ENCODE assay signal across 8 mouse cellular contexts in genomic region chr4:32532079-32532478, GRCm38 (mm10).
DNase-seq lines count a peak whose midpoint lies in the region; ATAC-seq and TF ChIP-seq lines count a peak whose summit lies in the region.
"Had no signal": no experiment of that assay in that cellular context is flagged by ENCODE, and none has a peak within 500 bp of the region (broad histone marks: within the 10 kb centered on the region; RNA-seq: fewer than 3 reads in every experiment).

No protein-coding gene starts in this region.

- H3K27me3 ChIP-seq in lung, embryonic 14.5 days (ENCODE audit: insufficient read depth, low read length), result no peaks in the 10 kb centered on the region
- H3K27me3 ChIP-seq in forebrain, embryonic 15.5 days, result no peaks in the 10 kb centered on the region
- H3K27me3 ChIP-seq in limb, embryonic 15.5 days, result no peaks in the 10 kb centered on the region
- no peaks in the 10 kb centered on the region for H3K27me3 ChIP-seq in stomach, embryonic 15.5 days (replicated peaks)

- H3K36me3 ChIP-seq in lung, embryonic 14.5 days (ENCODE audit: insufficient read depth), result no peaks in the 10 kb centered on the region
- H3K36me3 ChIP-seq in forebrain, embryonic 15.5 days, result no peaks in the 10 kb centered on the region
- no peaks in the 10 kb centered on the region for H3K36me3 ChIP-seq in limb, embryonic 15.5 days
- H3K36me3 ChIP-seq in stomach, embryonic 15.5 days, result no peaks in the 10 kb centered on the region

- H3K27ac ChIP-seq in lung, embryonic 14.5 days (ENCODE audit: low read depth), result peak overlapping the region; percentile 63; the same call in 1 of the 2 replicates
- H3K27ac ChIP-seq in forebrain, embryonic 15.5 days (replicated peaks), result peak overlapping the region; percentile 88
- H3K27ac ChIP-seq in limb, embryonic 15.5 days, result peak overlapping the region; percentile 61
- peak overlapping the region; percentile 45; the same call in 1 of the 2 replicates for H3K27ac ChIP-seq in stomach, embryonic 15.5 days

- peak overlapping the region; percentile 56 for H3K4me2 ChIP-seq in lung, embryonic 14.5 days
- peak overlapping the region; percentile 41 for H3K4me2 ChIP-seq in forebrain, embryonic 15.5 days (replicated peaks)
- peak overlapping the region; percentile 53 for H3K4me2 ChIP-seq in limb, embryonic 15.5 days
- H3K4me2 ChIP-seq in stomach, embryonic 15.5 days, result peak overlapping the region; percentile 42; the same call in 1 of the 2 replicates

- no peak overlapping the region for H3K9ac ChIP-seq in lung, embryonic 14.5 days
- H3K9ac ChIP-seq in forebrain, embryonic 15.5 days (replicated peaks), result peak overlapping the region; percentile 24; the same call in 1 of the 2 replicates
- no peak overlapping the region for H3K9ac ChIP-seq in limb, embryonic 15.5 days
- no peak overlapping the region for H3K9ac ChIP-seq in stomach, embryonic 15.5 days

- H3K4me3 ChIP-seq in lung, embryonic 14.5 days (ENCODE audit: low read depth, low read length), result no peak overlapping the region
- H3K4me3 ChIP-seq in forebrain, embryonic 15.5 days, result no peak overlapping the region
- no peak overlapping the region for H3K4me3 ChIP-seq in limb, embryonic 15.5 days
- no peak overlapping the region for H3K4me3 ChIP-seq in stomach, embryonic 15.5 days (replicated peaks)
- H3K4me3 ChIP-seq: megakaryocyte, embryonic 14.5 days had no signal

- peaks cover 5% of the 10 kb centered on the region; the same call in 1 of the 2 replicates for H3K4me1 ChIP-seq in lung, embryonic 14.5 days (ENCODE audit: insufficient read depth)
- peaks cover 58% of the 10 kb centered on the region for H3K4me1 ChIP-seq in forebrain, embryonic 15.5 days
- peaks cover 29% of the 10 kb centered on the region for H3K4me1 ChIP-seq in limb, embryonic 15.5 days
- H3K4me1 ChIP-seq in stomach, embryonic 15.5 days, result peaks cover 7% of the 10 kb centered on the region; the same call in 1 of the 2 replicates

- no peak for TF ChIP-seq CTCF in lung, embryonic 14.5 days (IDR thresholded peaks at IDR 0.05; ENCODE audit: low read depth)

- 42% methylated on average over 8 of the region's 8 CpGs for WGBS in lung, embryonic 14.5 days
- WGBS in forebrain, embryonic 15.5 days, result 37% methylated on average over 8 of the region's 8 CpGs
- WGBS in limb, embryonic 15.5 days, result 38% methylated on average over 8 of the region's 8 CpGs
- WGBS in stomach, embryonic 15.5 days, result 48% methylated on average over 8 of the region's 8 CpGs

- peak; percentile 30 for DNase-seq in lung, embryonic 14.5 days
- no peak for DNase-seq in lung, adult 18-20 months
- no peak for DNase-seq in adrenal gland, adult (ENCODE audit: inconsistent age in 2 of 2, low spot score in 1 of 2)
- DNase-seq in kidney, adult 9 months, result no peak

- no peak for ATAC-seq in lung, embryonic 14.5 days (ENCODE audit: insufficient read depth)
- no peak for ATAC-seq in forebrain, embryonic 15.5 days (replicated peaks)
- no peak for ATAC-seq in limb, embryonic 15.5 days (ENCODE audit: insufficient number of reproducible peaks, low FRiP score, low TSS enrichment, low read depth)
- ATAC-seq in stomach, embryonic 15.5 days (ENCODE audit: insufficient read depth, low FRiP score, low read depth), result no peak

- no peaks in the 10 kb centered on the region for H3K9me3 ChIP-seq in lung, embryonic 14.5 days (ENCODE audit: low read depth, low read length)
- H3K9me3 ChIP-seq in forebrain, embryonic 15.5 days, result no peaks in the 10 kb centered on the region
- H3K9me3 ChIP-seq in limb, embryonic 15.5 days, result no peaks in the 10 kb centered on the region
- H3K9me3 ChIP-seq in stomach, embryonic 15.5 days, result no peaks in the 10 kb centered on the region
- H3K9me3 ChIP-seq: megakaryocyte, embryonic 14.5 days had no signal
